Mouse (Mus musculus): ENCODE results near the gene Vsir. TPM values are rescaled to one million over a fixed set of nuclear protein-coding genes. Genes with fewer than 3 reads are reported as not detected.
A peak's percentile ranks its signal among the peaks of the same experiment; 100 is the strongest.

Vsir gene
- polyA plus RNA-seq, 1 experiment from 2014 or later: 3.7 TPM

DNA sequence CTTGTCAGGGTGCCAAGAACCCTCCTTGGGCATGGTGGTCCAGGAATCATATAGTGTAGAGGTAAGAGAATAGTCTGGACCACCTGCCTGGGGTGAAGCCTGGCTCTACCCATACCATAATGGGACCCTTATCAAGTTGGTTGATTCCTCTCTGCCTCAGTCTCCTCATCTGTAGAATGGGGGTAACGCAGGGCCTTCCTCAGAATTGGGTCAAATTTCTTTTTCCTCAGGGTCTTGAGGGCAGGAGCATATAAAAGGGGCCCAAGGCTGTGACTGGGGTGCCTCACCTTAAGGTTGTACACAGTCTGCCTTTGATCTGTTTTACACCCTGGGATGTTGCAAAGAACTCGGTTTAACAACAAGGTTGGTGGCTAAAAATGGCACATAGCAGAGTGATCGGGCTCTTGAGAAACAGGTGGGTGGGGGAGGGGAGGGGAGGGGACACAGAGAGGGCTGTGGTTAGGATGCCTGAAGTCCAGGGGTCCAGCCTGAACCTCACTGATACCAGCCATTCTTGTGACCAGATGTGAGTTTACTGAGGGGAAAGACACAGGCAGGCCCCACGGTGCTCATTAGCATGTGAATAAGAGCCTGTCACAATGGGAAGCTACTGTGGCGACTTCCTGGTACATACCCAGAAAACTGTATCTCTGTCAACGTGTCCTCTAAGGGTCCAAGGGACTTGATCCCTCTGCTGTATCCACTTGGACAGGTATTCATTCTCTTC lies 43.7 kb downstream of the Vsir start:
- no peaks in the 10 kb centered on the region for H3K27me3 ChIP-seq (ENCODE audit: insufficient read depth, low read length)
- H3K9me3 ChIP-seq (replicated peaks; ENCODE audit: low read length): no peaks in the 10 kb centered on the region
- no peaks in the 10 kb centered on the region for H3K4me1 ChIP-seq (replicated peaks; ENCODE audit: insufficient read depth, low read length)
- no peak overlapping the region for H3K9ac ChIP-seq (ENCODE audit: low read depth, low read length)
- ATAC-seq (replicated peaks; ENCODE audit: low FRiP score, low read depth) (no peak), DNase-seq (ENCODE audit: low spot score) (no peak)
- H3K36me3 ChIP-seq (ENCODE audit: insufficient read depth, low read length): no peaks in the 10 kb centered on the region
- no peak for TF ChIP-seq CTCF (IDR thresholded peaks at IDR 0.05; ENCODE audit: low read depth)
- H3K27ac ChIP-seq: no peak overlapping the region
- 47% methylated on average over 6 of the region's 6 CpGs for WGBS
- H3K4me2 ChIP-seq (ENCODE audit: low read length): no peak overlapping the region
- no peak overlapping the region for H3K4me3 ChIP-seq (replicated peaks; ENCODE audit: low read depth, low read length)

DNA sequence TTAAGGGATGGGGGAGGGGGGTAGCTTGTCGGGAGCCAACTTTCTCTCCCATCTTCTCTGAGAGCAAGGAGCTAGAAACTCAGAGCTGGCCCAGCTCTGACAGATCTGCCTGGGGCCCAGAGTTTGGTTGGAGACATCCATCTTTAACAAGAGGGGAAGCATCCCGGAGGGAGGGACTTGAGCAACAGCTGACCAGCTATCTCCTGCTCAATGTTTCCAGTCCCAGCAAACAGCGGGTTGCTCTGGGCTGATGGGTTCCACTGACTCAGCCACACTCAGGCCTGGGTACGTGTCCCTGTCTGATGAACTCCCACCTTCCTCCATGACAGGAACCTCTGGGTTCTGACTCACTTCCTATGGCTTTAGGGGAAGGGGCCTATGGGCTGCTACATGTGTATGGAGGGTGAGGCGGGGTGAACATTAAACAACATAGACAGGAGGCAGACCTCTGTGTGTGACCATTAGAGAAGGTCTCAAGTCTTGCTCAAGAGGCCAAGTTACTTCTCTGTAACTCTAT lies 44.3 kb downstream of the Vsir start:
- no peaks in the 10 kb centered on the region for H3K4me1 ChIP-seq (replicated peaks; ENCODE audit: insufficient read depth, low read length)
- no peak overlapping the region for H3K9ac ChIP-seq (ENCODE audit: low read depth, low read length)
- WGBS: 70% methylated on average over 5 of the region's 5 CpGs
- no peak overlapping the region for H3K4me2 ChIP-seq (ENCODE audit: low read length)
- no peaks in the 10 kb centered on the region for H3K36me3 ChIP-seq (ENCODE audit: insufficient read depth, low read length)
- H3K9me3 ChIP-seq (replicated peaks; ENCODE audit: low read length): no peaks in the 10 kb centered on the region
- no peak overlapping the region for H3K4me3 ChIP-seq (replicated peaks; ENCODE audit: low read depth, low read length)
- no peak for ATAC-seq (replicated peaks; ENCODE audit: low FRiP score, low read depth)
- no peak for TF ChIP-seq CTCF (IDR thresholded peaks at IDR 0.05; ENCODE audit: low read depth)
- no peak for DNase-seq (ENCODE audit: low spot score)
- H3K27me3 ChIP-seq (ENCODE audit: insufficient read depth, low read length): no peaks in the 10 kb centered on the region
- no peak overlapping the region for H3K27ac ChIP-seq

DNA sequence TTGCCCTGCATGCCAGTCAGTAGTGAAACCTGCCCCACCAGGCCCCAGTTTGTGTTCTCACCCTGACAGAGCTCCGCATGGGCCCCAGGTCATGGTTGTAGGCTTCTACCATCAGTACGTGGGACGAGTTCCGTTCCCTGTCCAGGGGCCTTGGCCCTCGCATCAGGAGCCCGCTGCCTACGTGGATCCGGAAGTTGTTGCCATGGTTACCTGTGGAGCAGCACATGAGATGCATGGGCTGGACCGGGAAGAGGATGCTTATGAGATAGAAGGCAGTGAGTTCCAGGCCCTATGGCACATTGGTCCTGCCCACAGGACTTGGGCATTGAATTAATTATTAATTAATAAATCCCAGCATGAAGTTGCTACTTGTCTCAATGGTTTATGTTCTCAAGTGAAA lies 45.0 kb downstream of the Vsir start:
- DNase-seq (ENCODE audit: low spot score): no peak
- H3K27ac ChIP-seq: no peak overlapping the region
- no peaks in the 10 kb centered on the region for H3K36me3 ChIP-seq (ENCODE audit: insufficient read depth, low read length)
- H3K4me2 ChIP-seq (ENCODE audit: low read length): no peak overlapping the region
- no peaks in the 10 kb centered on the region for H3K27me3 ChIP-seq (ENCODE audit: insufficient read depth, low read length)
- 92% methylated on average over 9 of the region's 9 CpGs for WGBS
- no peak overlapping the region for H3K9ac ChIP-seq (ENCODE audit: low read depth, low read length)
- H3K4me1 ChIP-seq (replicated peaks; ENCODE audit: insufficient read depth, low read length): no peaks in the 10 kb centered on the region
- no peak for ATAC-seq (replicated peaks; ENCODE audit: low FRiP score, low read depth)
- no peak for TF ChIP-seq CTCF (IDR thresholded peaks at IDR 0.05; ENCODE audit: low read depth)
- no peaks in the 10 kb centered on the region for H3K9me3 ChIP-seq (replicated peaks; ENCODE audit: low read length)
- H3K4me3 ChIP-seq (replicated peaks; ENCODE audit: low read depth, low read length): no peak overlapping the region

DNA sequence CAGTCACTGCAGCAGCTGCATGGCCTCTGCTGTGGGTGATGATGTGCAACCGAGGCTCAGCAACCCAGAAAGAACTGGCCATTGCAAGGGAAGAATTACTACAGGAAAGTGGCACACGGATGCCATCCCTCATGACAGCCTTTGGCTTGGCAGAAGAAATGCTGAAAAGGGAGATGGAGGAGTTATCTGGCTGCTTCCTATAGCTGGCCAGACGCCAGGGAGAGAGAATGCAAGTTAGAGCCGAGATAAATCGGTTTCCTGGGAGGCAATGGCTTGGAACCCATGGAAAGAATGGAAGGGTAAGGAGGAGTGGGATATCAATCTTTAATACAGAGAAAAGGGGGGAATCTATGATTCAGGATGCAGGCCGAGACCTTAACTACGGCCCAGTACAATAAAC lies 48.3 kb downstream of the Vsir start:
- H3K4me3 ChIP-seq (replicated peaks; ENCODE audit: low read depth, low read length): no peak overlapping the region
- WGBS: 61% methylated on average over 7 of the region's 7 CpGs
- no peak overlapping the region for H3K9ac ChIP-seq (ENCODE audit: low read depth, low read length)
- H3K36me3 ChIP-seq (ENCODE audit: insufficient read depth, low read length): no peaks in the 10 kb centered on the region
- no peaks in the 10 kb centered on the region for H3K4me1 ChIP-seq (replicated peaks; ENCODE audit: insufficient read depth, low read length)
- no peaks in the 10 kb centered on the region for H3K9me3 ChIP-seq (replicated peaks; ENCODE audit: low read length)
- no peak for DNase-seq (ENCODE audit: low spot score)
- H3K27me3 ChIP-seq (ENCODE audit: insufficient read depth, low read length): no peaks in the 10 kb centered on the region
- no peak for TF ChIP-seq CTCF (IDR thresholded peaks at IDR 0.05; ENCODE audit: low read depth)
- ATAC-seq (replicated peaks; ENCODE audit: low FRiP score, low read depth): no peak
- H3K4me2 ChIP-seq (ENCODE audit: low read length): no peak overlapping the region
- H3K27ac ChIP-seq: no peak overlapping the region

DNA sequence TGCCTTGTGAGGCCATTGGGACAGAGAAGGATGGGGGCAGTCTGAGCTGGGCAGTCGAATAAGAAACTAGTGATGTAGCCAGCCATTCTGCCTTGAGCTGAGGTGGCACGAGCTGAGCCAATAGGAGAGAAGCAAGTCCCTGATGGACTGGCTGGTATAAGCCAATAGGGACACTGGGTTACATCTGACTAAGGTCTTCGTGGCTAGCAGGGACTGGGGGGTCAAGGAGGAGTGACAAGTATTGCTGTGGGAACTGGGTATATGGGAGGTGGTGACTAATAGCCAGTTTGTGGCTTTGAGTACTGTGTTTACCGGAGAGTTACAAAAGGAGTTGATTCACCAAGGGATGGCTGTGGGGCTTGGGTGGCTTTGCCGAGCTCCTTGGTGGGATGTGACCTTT lies 49.0 kb downstream of the Vsir start:
- Histone ChIP-seq H3K4me3 (replicated peaks; ENCODE audit: low read depth, low read length) (no peak overlapping the region), H3K9me3 (replicated peaks; ENCODE audit: low read length) (no peaks in the 10 kb centered on the region)
- DNase-seq (ENCODE audit: low spot score): no peak

DNA sequence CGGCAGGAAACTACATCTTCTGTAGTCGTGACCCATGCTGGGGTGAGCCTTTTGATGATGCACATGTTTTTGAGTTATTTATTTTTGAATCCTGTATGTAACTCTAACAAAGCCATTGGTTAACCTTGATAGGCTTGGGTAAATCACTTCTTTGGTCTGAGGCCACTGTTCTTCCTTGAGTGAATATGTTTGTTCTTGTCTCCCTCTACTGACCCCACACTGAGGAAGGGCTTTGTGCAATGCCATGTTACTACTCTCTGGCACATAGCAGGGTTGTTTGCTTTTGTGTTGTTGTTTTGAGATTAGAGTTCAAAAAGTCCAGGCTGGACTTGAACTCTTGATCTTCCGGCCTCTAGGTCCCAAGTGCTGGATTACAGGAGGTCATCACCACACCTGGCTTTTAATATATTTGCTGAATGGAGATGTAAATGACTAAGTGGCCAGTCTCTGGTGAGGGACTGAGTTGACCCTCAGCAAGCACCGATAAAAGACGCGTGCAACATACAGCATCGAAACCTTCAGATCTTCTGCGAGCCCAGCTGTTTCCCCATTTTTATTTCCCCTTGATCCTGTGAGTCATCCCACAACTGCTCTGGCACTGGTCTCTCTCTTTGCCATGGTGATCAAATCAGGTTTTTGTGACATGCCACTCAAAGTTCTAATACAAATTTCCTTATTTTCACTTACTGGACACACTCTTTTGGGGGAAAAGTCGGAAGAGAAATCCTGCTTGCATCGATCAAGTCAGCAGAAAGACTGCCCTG lies 51.6 kb downstream of the Vsir start:
- no peaks in the 10 kb centered on the region for H3K9me3 ChIP-seq (replicated peaks; ENCODE audit: low read length)
- H3K4me3 ChIP-seq (replicated peaks; ENCODE audit: low read depth, low read length): no peak overlapping the region
- TF ChIP-seq CTCF (IDR thresholded peaks at IDR 0.05; ENCODE audit: low read depth): peak; percentile 14; the same call in 1 of the 2 replicates
- DNase-seq (ENCODE audit: low spot score) (no peak), ATAC-seq (replicated peaks; ENCODE audit: low FRiP score, low read depth) (no peak)
- H3K9ac ChIP-seq (ENCODE audit: low read depth, low read length): no peak overlapping the region
- H3K27me3 ChIP-seq (ENCODE audit: insufficient read depth, low read length): no peaks in the 10 kb centered on the region
- no peaks in the 10 kb centered on the region for H3K36me3 ChIP-seq (ENCODE audit: insufficient read depth, low read length)
- H3K4me1 ChIP-seq (replicated peaks; ENCODE audit: insufficient read depth, low read length): no peaks in the 10 kb centered on the region
- no peak overlapping the region for H3K27ac ChIP-seq
- H3K4me2 ChIP-seq (ENCODE audit: low read length): no peak overlapping the region
- WGBS: 89% methylated on average over 10 of the region's 10 CpGs

More for the DNA sequence above, 49.0 kb downstream of the Vsir start:
- ATAC-seq (replicated peaks; ENCODE audit: low FRiP score, low read depth): no peak
- H3K36me3 ChIP-seq (ENCODE audit: insufficient read depth, low read length): no peaks in the 10 kb centered on the region
- no peak overlapping the region for H3K9ac ChIP-seq (ENCODE audit: low read depth, low read length)
- 73% methylated on average over 5 of the region's 5 CpGs for WGBS
- H3K27ac ChIP-seq: no peak overlapping the region
- no peak overlapping the region for H3K4me2 ChIP-seq (ENCODE audit: low read length)
- no peaks in the 10 kb centered on the region for H3K4me1 ChIP-seq (replicated peaks; ENCODE audit: insufficient read depth, low read length)
- TF ChIP-seq CTCF (IDR thresholded peaks at IDR 0.05; ENCODE audit: low read depth): no peak
- no peaks in the 10 kb centered on the region for H3K27me3 ChIP-seq (ENCODE audit: insufficient read depth, low read length)

Data from kidney, postnatal 0 days (tissue).